Mouse (Mus musculus): ENCODE measurements at regions not wholly inside any gene's neighbourhood (a gene's known extent, or its start where the extent isn't known, plus 50 kb on each side); places are given as distances from the start of the nearest gene placed in this dataset.
A peak's percentile ranks its signal among the peaks of the same experiment; 100 is the strongest.
"Not testable (repeated sequence)": the region's sequence is repeated elsewhere in the genome, so short reads cannot be mapped to it uniquely, and the experiment has no call there.

DNA sequence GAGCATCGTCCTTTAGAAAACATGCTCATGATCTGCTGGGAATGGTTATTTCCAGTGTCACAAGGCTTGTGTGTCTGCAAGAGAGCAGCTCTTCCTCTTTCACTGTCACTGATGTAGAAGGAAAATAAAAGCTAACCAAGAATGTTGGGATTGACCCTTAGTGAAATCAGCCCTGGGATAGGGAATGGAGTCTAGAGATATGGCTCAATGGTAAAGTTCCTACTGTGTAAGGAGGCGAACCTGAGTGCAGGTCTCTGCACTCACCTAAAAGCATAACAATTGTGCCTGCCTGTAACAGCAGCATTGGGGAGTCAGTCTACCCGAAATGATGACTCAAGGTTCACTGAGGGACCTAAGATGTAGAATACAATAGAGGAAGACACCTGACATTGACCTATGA lies 138.1 kb downstream of the Glrx3 start:
- no peak overlapping the region for H3K27ac ChIP-seq (replicated peaks; ENCODE audit: low read depth, low read length)
- no peaks in the 10 kb centered on the region for H3K36me3 ChIP-seq (replicated peaks; ENCODE audit: control insufficient read depth, insufficient read depth, low read depth, low read length)
- no peak overlapping the region for H3K4me2 ChIP-seq (ENCODE audit: low read depth, low read length)
- ATAC-seq (replicated peaks; ENCODE audit: insufficient number of reproducible peaks, low FRiP score, low TSS enrichment, low read depth) (no peak), DNase-seq (ENCODE audit: low spot score) (no peak)
- no peak overlapping the region for H3K4me3 ChIP-seq (ENCODE audit: low read depth, low read length)
- H3K27me3 ChIP-seq (ENCODE audit: control insufficient read depth, insufficient read depth, low read length): no peaks in the 10 kb centered on the region
- 80% methylated on average over 3 of the region's 3 CpGs for WGBS
- H3K9ac ChIP-seq (replicated peaks; ENCODE audit: low read length): no peak overlapping the region
- no peaks in the 10 kb centered on the region for H3K4me1 ChIP-seq (ENCODE audit: control insufficient read depth, insufficient read depth, low read length)
- no peaks in the 10 kb centered on the region for H3K9me3 ChIP-seq (replicated peaks; ENCODE audit: control insufficient read depth, low read length)

- Histone ChIP-seq H3K27ac (replicated peaks; ENCODE audit: low read depth, low read length) (no peak overlapping the region), H3K4me3 (ENCODE audit: low read depth, low read length) (no peak overlapping the region), H3K27me3 (ENCODE audit: control insufficient read depth, insufficient read depth, low read length) (no peaks in the 10 kb centered on the region), H3K9ac (replicated peaks; ENCODE audit: low read length) (no peak overlapping the region), H3K4me1 (ENCODE audit: control insufficient read depth, insufficient read depth, low read length) (no peaks in the 10 kb centered on the region), H3K36me3 (replicated peaks; ENCODE audit: control insufficient read depth, insufficient read depth, low read depth, low read length) (no peaks in the 10 kb centered on the region), H3K9me3 (replicated peaks; ENCODE audit: control insufficient read depth, low read length) (no peaks in the 10 kb centered on the region), H3K4me2 (ENCODE audit: low read depth, low read length) (no peak overlapping the region)
- ATAC-seq (replicated peaks; ENCODE audit: insufficient number of reproducible peaks, low FRiP score, low TSS enrichment, low read depth) (no peak), DNase-seq (ENCODE audit: low spot score) (no peak)
- WGBS: 76% methylated on average over 6 of the region's 6 CpGs
Measured at GRCm38 (mm10) chr7:137576251-137576650, 138.8 kb downstream of the Glrx3 start.

- no peak overlapping the region for H3K4me2 ChIP-seq (ENCODE audit: low read depth, low read length)
- H3K36me3 ChIP-seq (replicated peaks; ENCODE audit: control insufficient read depth, insufficient read depth, low read depth, low read length): no peaks in the 10 kb centered on the region
- no peak overlapping the region for H3K9ac ChIP-seq (replicated peaks; ENCODE audit: low read length)
- no peaks in the 10 kb centered on the region for H3K27me3 ChIP-seq (ENCODE audit: control insufficient read depth, insufficient read depth, low read length)
- no peaks in the 10 kb centered on the region for H3K4me1 ChIP-seq (ENCODE audit: control insufficient read depth, insufficient read depth, low read length)
- H3K27ac ChIP-seq (replicated peaks; ENCODE audit: low read depth, low read length): no peak overlapping the region
- no peaks in the 10 kb centered on the region for H3K9me3 ChIP-seq (replicated peaks; ENCODE audit: control insufficient read depth, low read length)
- ATAC-seq (replicated peaks; ENCODE audit: insufficient number of reproducible peaks, low FRiP score, low TSS enrichment, low read depth) (no peak), DNase-seq (ENCODE audit: low spot score) (no peak)
- 87% methylated on average over 2 of the region's 2 CpGs for WGBS
- no peak overlapping the region for H3K4me3 ChIP-seq (ENCODE audit: low read depth, low read length)
Measured at GRCm38 (mm10) chr7:137583556-137583955, 146.1 kb downstream of the Glrx3 start.

GRCm38 (mm10) chr7:137584916-137585315 lies 147.5 kb downstream of the Glrx3 start:
- WGBS: 66% methylated on average over 4 of the region's 4 CpGs
- not testable (repeated sequence) for H3K27me3 ChIP-seq (ENCODE audit: control insufficient read depth, insufficient read depth, low read length); H3K9me3 ChIP-seq (replicated peaks; ENCODE audit: control insufficient read depth, low read length); H3K9ac ChIP-seq (replicated peaks; ENCODE audit: low read length); H3K4me1 ChIP-seq (ENCODE audit: control insufficient read depth, insufficient read depth, low read length); H3K36me3 ChIP-seq (replicated peaks; ENCODE audit: control insufficient read depth, insufficient read depth, low read depth, low read length); H3K4me2 ChIP-seq (ENCODE audit: low read depth, low read length); ATAC-seq (replicated peaks; ENCODE audit: insufficient number of reproducible peaks, low FRiP score, low TSS enrichment, low read depth); H3K4me3 ChIP-seq (ENCODE audit: low read depth, low read length); H3K27ac ChIP-seq (replicated peaks; ENCODE audit: low read depth, low read length); DNase-seq (ENCODE audit: low spot score)

GRCm38 (mm10) chr7:137593570-137593969 lies 156.2 kb downstream of the Glrx3 start:
- 35% methylated on average over 8 of the region's 8 CpGs for WGBS
- no peak overlapping the region for H3K9ac ChIP-seq (replicated peaks; ENCODE audit: low read length)
- DNase-seq (ENCODE audit: low spot score) (peak; percentile 17), ATAC-seq (replicated peaks; ENCODE audit: insufficient number of reproducible peaks, low FRiP score, low TSS enrichment, low read depth) (no peak)
- no peaks in the 10 kb centered on the region for H3K36me3 ChIP-seq (replicated peaks; ENCODE audit: control insufficient read depth, insufficient read depth, low read depth, low read length)
- H3K9me3 ChIP-seq (replicated peaks; ENCODE audit: control insufficient read depth, low read length): no peaks in the 10 kb centered on the region
- no peak overlapping the region for H3K4me3 ChIP-seq (ENCODE audit: low read depth, low read length)
- no peaks in the 10 kb centered on the region for H3K27me3 ChIP-seq (ENCODE audit: control insufficient read depth, insufficient read depth, low read length)
- no peak overlapping the region for H3K4me2 ChIP-seq (ENCODE audit: low read depth, low read length)
- no peaks in the 10 kb centered on the region for H3K4me1 ChIP-seq (ENCODE audit: control insufficient read depth, insufficient read depth, low read length)
- H3K27ac ChIP-seq (replicated peaks; ENCODE audit: low read depth, low read length): no peak overlapping the region

DNA sequence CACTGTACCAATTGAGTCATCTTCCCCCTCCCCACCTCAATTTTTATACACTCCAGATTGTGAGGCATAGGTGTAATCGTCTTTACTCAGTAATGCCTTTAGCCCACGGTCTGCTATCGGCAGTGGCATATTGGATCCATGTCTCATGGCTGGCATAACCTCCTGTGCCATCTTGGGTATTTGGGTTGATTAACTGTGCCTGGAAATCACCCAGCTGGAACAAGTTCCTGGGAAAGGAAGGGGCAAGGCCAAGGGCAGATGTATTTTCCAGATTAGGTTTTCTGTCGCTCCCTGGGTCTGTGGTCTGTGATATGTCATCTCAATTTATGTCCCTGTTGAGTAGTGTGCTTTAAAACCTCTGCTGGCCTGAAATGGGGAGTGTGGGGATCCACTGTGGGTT lies 158.2 kb downstream of the Glrx3 start:
- Histone ChIP-seq H3K9ac (replicated peaks; ENCODE audit: low read length) (no peak overlapping the region), H3K27ac (replicated peaks; ENCODE audit: low read depth, low read length) (no peak overlapping the region), H3K36me3 (replicated peaks; ENCODE audit: control insufficient read depth, insufficient read depth, low read depth, low read length) (no peaks in the 10 kb centered on the region), H3K4me3 (ENCODE audit: low read depth, low read length) (no peak overlapping the region), H3K9me3 (replicated peaks; ENCODE audit: control insufficient read depth, low read length) (no peaks in the 10 kb centered on the region), H3K4me1 (ENCODE audit: control insufficient read depth, insufficient read depth, low read length) (no peaks in the 10 kb centered on the region), H3K27me3 (ENCODE audit: control insufficient read depth, insufficient read depth, low read length) (no peaks in the 10 kb centered on the region), H3K4me2 (ENCODE audit: low read depth, low read length) (no peak overlapping the region)
- DNase-seq (ENCODE audit: low spot score) (no peak), ATAC-seq (replicated peaks; ENCODE audit: insufficient number of reproducible peaks, low FRiP score, low TSS enrichment, low read depth) (no peak)
- 90% methylated on average over 4 of the region's 4 CpGs for WGBS

DNA sequence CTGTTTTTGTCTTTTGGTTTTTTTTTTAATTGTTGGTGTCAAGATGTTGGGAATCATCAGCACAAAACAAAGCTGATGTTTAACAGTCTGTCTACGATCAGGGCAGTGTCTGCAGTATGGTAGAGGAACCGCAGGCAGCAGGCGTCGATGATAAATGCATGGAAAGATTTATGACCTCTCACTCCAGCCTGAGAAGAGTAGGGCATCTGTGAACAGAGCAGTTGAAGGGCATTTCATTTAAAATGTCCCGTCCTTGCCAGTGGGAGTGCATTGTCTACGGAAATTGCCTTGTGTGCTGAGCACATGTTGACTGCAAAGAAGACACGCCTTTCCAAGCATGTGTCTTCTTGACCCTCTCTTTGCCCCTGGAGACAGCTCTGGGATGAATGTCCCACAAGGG lies 158.7 kb downstream of the Glrx3 start:
- Histone ChIP-seq H3K4me1 (ENCODE audit: control insufficient read depth, insufficient read depth, low read length) (no peaks in the 10 kb centered on the region), H3K27me3 (ENCODE audit: control insufficient read depth, insufficient read depth, low read length) (no peaks in the 10 kb centered on the region), H3K4me2 (ENCODE audit: low read depth, low read length) (no peak overlapping the region), H3K36me3 (replicated peaks; ENCODE audit: control insufficient read depth, insufficient read depth, low read depth, low read length) (no peaks in the 10 kb centered on the region), H3K9ac (replicated peaks; ENCODE audit: low read length) (no peak overlapping the region), H3K9me3 (replicated peaks; ENCODE audit: control insufficient read depth, low read length) (no peaks in the 10 kb centered on the region), H3K4me3 (ENCODE audit: low read depth, low read length) (no peak overlapping the region), H3K27ac (replicated peaks; ENCODE audit: low read depth, low read length) (no peak overlapping the region)
- DNase-seq (ENCODE audit: low spot score) (no peak), ATAC-seq (replicated peaks; ENCODE audit: insufficient number of reproducible peaks, low FRiP score, low TSS enrichment, low read depth) (no peak)
- WGBS: 87% methylated on average over 7 of the region's 7 CpGs

- H3K27me3 ChIP-seq (ENCODE audit: control insufficient read depth, insufficient read depth, low read length): no peaks in the 10 kb centered on the region
- no peak overlapping the region for H3K9ac ChIP-seq (replicated peaks; ENCODE audit: low read length)
- no peak overlapping the region for H3K4me3 ChIP-seq (ENCODE audit: low read depth, low read length)
- no peak; the same call in 1 of the 2 replicates for ATAC-seq (replicated peaks; ENCODE audit: insufficient number of reproducible peaks, low FRiP score, low TSS enrichment, low read depth)
- no peak overlapping the region for H3K4me2 ChIP-seq (ENCODE audit: low read depth, low read length)
- no peaks in the 10 kb centered on the region for H3K36me3 ChIP-seq (replicated peaks; ENCODE audit: control insufficient read depth, insufficient read depth, low read depth, low read length)
- peak; percentile 80 for DNase-seq (ENCODE audit: low spot score)
- 7% methylated on average over 8 of the region's 8 CpGs for WGBS
- H3K9me3 ChIP-seq (replicated peaks; ENCODE audit: control insufficient read depth, low read length): no peaks in the 10 kb centered on the region
- no peaks in the 10 kb centered on the region for H3K4me1 ChIP-seq (ENCODE audit: control insufficient read depth, insufficient read depth, low read length)
- no peak overlapping the region for H3K27ac ChIP-seq (replicated peaks; ENCODE audit: low read depth, low read length)
Measured at GRCm38 (mm10) chr7:137603039-137603438, 165.6 kb downstream of the Glrx3 start.

All from embryonic facial prominence, embryonic 11.5 days (tissue).